Mouse (Mus musculus) adrenal gland, postnatal 36 days (tissue): Measurements from ENCODE around the gene Gtf2f2. TPM values are rescaled to one million over a fixed set of nuclear protein-coding genes. Genes with fewer than 3 reads are reported as not detected.
A peak's percentile ranks its signal among the peaks of the same experiment; 100 is the strongest.
"Not testable (repeated sequence)": the region's sequence is repeated elsewhere in the genome, so short reads cannot be mapped to it uniquely, and the experiment has no call there.

ENCODE experiments used
- DNase-seq, 2 experiments: peaks; one replicate each; pipeline ENCODE4 v3.0.0; 2021; ENCODE audit warnings: mixed read lengths in 1 of 2
- total RNA-seq, 2 experiments: library from RNA; stranded (reverse); gene quantifications; 2 replicates each; pipeline ENCODE4 v1.2.3; 2021

The Gtf2f2 gene
- total RNA-seq, 2 experiments from 2014 or later = 24.3 to 24.6 TPM

- peak; percentile 39 to 57 for DNase-seq
Observed at GRCm38 (mm10) chr14:75998082-75998481, 12.6 kb downstream of the Gtf2f2 start.

- DNase-seq = no peak
Observed at GRCm38 (mm10) chr14:75992371-75992770, 18.3 kb downstream of the Gtf2f2 start.

GRCm38 (mm10) chr14:75990936-75991335 is 19.7 kb downstream of the Gtf2f2 start:
- peak; percentile 11 for DNase-seq

GRCm38 (mm10) chr14:75989168-75989567 is 21.5 kb downstream of the Gtf2f2 start:
- DNase-seq = no peak

GRCm38 (mm10) chr14:75986878-75987483 is 23.7 kb downstream of the Gtf2f2 start:
- DNase-seq = no peak

- DNase-seq = no peak
Observed at GRCm38 (mm10) chr14:75985112-75985511, 25.6 kb downstream of the Gtf2f2 start.

GRCm38 (mm10) chr14:75983891-75984290 is 26.8 kb downstream of the Gtf2f2 start:
- DNase-seq = no peak

GRCm38 (mm10) chr14:75981231-75981630 is 29.4 kb downstream of the Gtf2f2 start:
- DNase-seq = no peak

- no peak for DNase-seq
Observed at GRCm38 (mm10) chr14:75976107-75976506, 34.6 kb downstream of the Gtf2f2 start.

- no peak for DNase-seq
Observed at GRCm38 (mm10) chr14:75967291-75967690, 43.4 kb downstream of the Gtf2f2 start.

GRCm38 (mm10) chr14:75964433-75964832 is 46.2 kb downstream of the Gtf2f2 start:
- no peak for DNase-seq

- DNase-seq = no peak
Observed at GRCm38 (mm10) chr14:75964000-75964399, 46.7 kb downstream of the Gtf2f2 start.

GRCm38 (mm10) chr14:75963215-75963614 is 47.5 kb downstream of the Gtf2f2 start:
- DNase-seq = no peak

- DNase-seq = no peak
Observed at GRCm38 (mm10) chr14:75962250-75962649, 48.4 kb downstream of the Gtf2f2 start.

GRCm38 (mm10) chr14:75954766-75955165 is 55.9 kb downstream of the Gtf2f2 start, which contains the start of gene Kctd4:
Gene Kctd4 (plus strand): TSS chr14:75955009.
- no peak for DNase-seq

- no peak for DNase-seq
Observed at GRCm38 (mm10) chr14:75953011-75953410, 57.7 kb downstream of the Gtf2f2 start.

- DNase-seq = no peak
Observed at GRCm38 (mm10) chr14:75947674-75948073, 63.0 kb downstream of the Gtf2f2 start.

GRCm38 (mm10) chr14:75942365-75942764 is 68.3 kb downstream of the Gtf2f2 start:
- DNase-seq = no peak

- DNase-seq = no peak
Observed at GRCm38 (mm10) chr14:75941500-75941899, 69.2 kb downstream of the Gtf2f2 start.

- no peak for DNase-seq
Observed at GRCm38 (mm10) chr14:75937714-75938113, 73.0 kb downstream of the Gtf2f2 start.

- no peak for DNase-seq
Observed at GRCm38 (mm10) chr14:75934359-75934758, 76.3 kb downstream of the Gtf2f2 start.

GRCm38 (mm10) chr14:75931266-75931665 is 79.4 kb downstream of the Gtf2f2 start:
- DNase-seq = peak; percentile 29 to 32

GRCm38 (mm10) chr14:75929713-75930112 is 81.0 kb downstream of the Gtf2f2 start:
- DNase-seq = not testable (repeated sequence)

- no peak for DNase-seq
Observed at GRCm38 (mm10) chr14:75923314-75924052, 87.2 kb downstream of the Gtf2f2 start.
